Mouse (Mus musculus): ENCODE data around the gene Elf1.

Elf1 gene

GRCm38 (mm10) chr14:79619802-79620201, 138.8 kb downstream of the Elf1 start:
- no peak for DNase-seq (ENCODE audit: extremely low read depth, low read depth, low spot score)

DNA sequence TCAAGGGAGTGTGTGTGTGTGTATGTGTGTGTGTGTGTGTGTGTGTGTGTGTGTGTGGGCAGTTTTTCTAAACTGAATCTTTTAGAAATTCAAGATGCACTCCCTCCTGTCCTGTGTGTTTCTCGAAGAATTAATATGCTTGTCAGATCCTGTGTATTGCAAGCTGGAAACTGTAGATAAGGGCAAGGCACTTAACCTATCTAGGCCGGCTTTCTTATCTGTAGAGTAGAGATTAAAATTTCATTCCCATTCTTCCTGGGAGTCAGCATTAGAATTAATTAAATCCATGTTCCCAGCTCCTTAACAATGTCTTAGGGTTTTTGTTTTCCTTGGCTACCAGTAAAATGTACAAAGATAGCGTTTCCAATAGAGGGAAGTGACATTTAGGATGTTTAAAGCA, 140.1 kb downstream of the Elf1 start:
- DNase-seq (ENCODE audit: extremely low read depth, low read depth, low spot score), result no peak

All from fat pad, adult 2 months (tissue).